Mouse (Mus musculus) liver, adult 2 months (tissue): ENCODE data around the gene Crygs. TPM values are rescaled to one million over a fixed set of nuclear protein-coding genes. Genes with fewer than 3 reads are reported as not detected.

Source experiments
- DNase-seq: peaks from one replicate; pipeline ENCODE4 v3.0.0-alpha.2; 2011; ENCODE audit warnings: low read depth, low spot score; ENCODE audit errors: extremely low read depth
- H3K27ac ChIP-seq: fragments of 200-500 bp; replicated peaks from 2 replicates; pipeline ENCODE4 v1.5.1; 2012; ENCODE audit warnings: low read depth, mild to moderate bottlenecking, control low read depth, inconsistent platforms, low read length; ENCODE audit not compliant: insufficient read depth
- H3K27me3 ChIP-seq: fragments of 200-500 bp; 2 replicates; pipeline ENCODE4 v1.6.1; 2012; ENCODE audit warnings: mild to moderate bottlenecking, moderate library complexity, low read length, inconsistent platforms; ENCODE audit not compliant: control insufficient read depth, insufficient read depth
- H3K36me3 ChIP-seq: fragments of 200-500 bp; 2 replicates; pipeline ENCODE4 v1.6.1; 2012; ENCODE audit warnings: low read length, inconsistent platforms; ENCODE audit not compliant: control insufficient read depth, insufficient read depth
- H3K4me1 ChIP-seq: fragments of 200-500 bp; 2 replicates; pipeline ENCODE4 v1.6.1; 2011; ENCODE audit warnings: low read length; ENCODE audit not compliant: control insufficient read depth, insufficient read depth
- H3K4me3 ChIP-seq: fragments of 200-500 bp; 2 replicates; pipeline ENCODE4 v1.5.1; 2011; ENCODE audit warnings: low read depth, mild to moderate bottlenecking, control low read depth, low read length, moderate library complexity; ENCODE audit not compliant: insufficient read depth
- H3K79me2 ChIP-seq: fragments of 200-500 bp; 2 replicates; pipeline ENCODE4 v1.6.1; 2012; ENCODE audit warnings: inconsistent platforms, mild to moderate bottlenecking, low read length, moderate library complexity; ENCODE audit not compliant: control insufficient read depth, insufficient read depth
- H3K9ac ChIP-seq: fragments of 200-500 bp; 2 replicates; pipeline ENCODE4 v1.6.1; 2012; ENCODE audit warnings: low read depth, mild to moderate bottlenecking, control low read depth, inconsistent platforms, low read length
- CTCF ChIP-seq: fragments of 200-500 bp; IDR thresholded peaks from 2 replicates; pipeline ENCODE4 v1.5.1; 2011; ENCODE audit warnings: low read depth, low read length, control low read depth
- POLR2A ChIP-seq: fragments of 200-500 bp; IDR thresholded peaks from 2 replicates; pipeline ENCODE4 v1.6.1; 2011; ENCODE audit warnings: low read length, control low read depth; ENCODE audit not compliant: insufficient read depth; ENCODE audit errors: extremely low read depth
- WGBS: fragments of 180-500 bp; shearing (Covaris S2); methylation state at CpG from one replicate; pipeline ENCODE4 v1.1.7; 2018; 5-methylcytosine and 5-hydroxymethylcytosine counted together
- polyA plus RNA-seq: library from polyadenylated mRNA; depleted of rRNA; stranded (reverse); fragments of >200 nt; gene quantifications from 2 replicates; pipeline ENCODE4 v1.2.3, GENCODE M21; 2012; rRNA removed
- total RNA-seq: library from RNA; depleted of rRNA; stranded (reverse); fragments of >200 nt; gene quantifications from 2 replicates; pipeline ENCODE4 v1.2.3, GENCODE M21; 2014; rRNA removed

Gene Crygs
- total and polyA plus RNA-seq, 2 experiments: 0.10 TPM; not detected in 1

DNA sequence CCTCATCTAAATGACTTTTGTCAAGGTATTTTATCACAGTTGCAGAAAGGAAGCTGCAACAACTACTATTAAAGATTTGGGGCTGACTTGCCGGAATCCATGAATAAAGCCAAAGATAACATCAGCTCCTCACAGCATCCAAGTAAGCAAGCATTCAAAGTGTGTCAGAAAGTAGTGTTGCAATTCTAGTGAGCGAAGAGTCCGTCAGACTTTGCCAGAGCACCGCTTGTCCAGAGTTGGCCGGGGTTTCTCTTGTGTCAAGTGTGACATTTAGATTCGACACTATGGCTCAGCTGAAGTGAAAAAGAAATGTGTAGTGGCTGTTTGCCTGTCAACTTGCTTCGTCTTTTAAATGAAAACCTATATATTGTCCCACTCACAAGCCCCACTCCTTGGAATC lies 45.8 kb downstream of the Crygs start:
- H3K4me1 ChIP-seq: no peaks in the 10 kb centered on the region
- 80% methylated on average over 7 of the region's 7 CpGs for WGBS

More for the DNA sequence above, 45.8 kb downstream of the Crygs start:
- no peak for TF ChIP-seq CTCF
- TF ChIP-seq POLR2A: no peak
- no peak overlapping the region for H3K9ac ChIP-seq
- H3K36me3 ChIP-seq: no peaks in the 10 kb centered on the region
- no peak overlapping the region for H3K27ac ChIP-seq
- H3K79me2 ChIP-seq: no peaks in the 10 kb centered on the region; the same call in 1 of the 2 replicates
- H3K27me3 ChIP-seq: no peaks in the 10 kb centered on the region
- DNase-seq: no peak
- H3K4me3 ChIP-seq: no peak overlapping the region

Other genes with a start within 250 kb of the Crygs start
- under 0.01 and 0.20 TPM in 2 replicates for gene Dgkg, start 154.4 kb downstream of the Crygs start, total RNA-seq
- 0.02 TPM in 1 of 2 replicates, not detected in the other for gene Dgkg, start 154.4 kb downstream of the Crygs start, polyA plus RNA-seq
- 22.7 and 24.0 TPM in 2 replicates for gene Tbccd1, start 46.1 kb upstream of the Crygs start, total RNA-seq
- gene Tbccd1, start 46.1 kb upstream of the Crygs start, polyA plus RNA-seq: 16.9 and 19.9 TPM in 2 replicates
- gene Dnajb11, start 46.3 kb upstream of the Crygs start, total RNA-seq: 62.0 and 67.7 TPM in 2 replicates
- 20.7 and 23.9 TPM in 2 replicates for gene Dnajb11, start 46.3 kb upstream of the Crygs start, polyA plus RNA-seq
- 10,308 and 11,624 TPM in 2 replicates for gene Ahsg, start 79.7 kb upstream of the Crygs start, total RNA-seq
- gene Ahsg, start 79.7 kb upstream of the Crygs start, polyA plus RNA-seq: 17,109 and 17,601 TPM in 2 replicates
- gene Fetub, start 106.8 kb upstream of the Crygs start, total RNA-seq: 107 and 165 TPM in 2 replicates
- gene Fetub, start 106.8 kb upstream of the Crygs start, polyA plus RNA-seq: 414 and 419 TPM in 2 replicates
- 574 and 911 TPM in 2 replicates for gene Hrg, start 139.5 kb upstream of the Crygs start, total RNA-seq
- 312 and 372 TPM in 2 replicates for gene Hrg, start 139.5 kb upstream of the Crygs start, polyA plus RNA-seq
- 449 and 472 TPM in 2 replicates for gene Kng2, start 217.9 kb upstream of the Crygs start, total RNA-seq
- 97.8 and 123 TPM in 2 replicates for gene Kng2, start 217.9 kb upstream of the Crygs start, polyA plus RNA-seq
- gene Kng1, start 246.3 kb upstream of the Crygs start, total RNA-seq: 1,906 and 2,075 TPM in 2 replicates
- 642 and 701 TPM in 2 replicates for gene Kng1, start 246.3 kb upstream of the Crygs start, polyA plus RNA-seq